Mouse (Mus musculus) liver, adult (tissue): ENCODE data around the gene Patj.

Experiments
- GATA4 ChIP-seq: IDR thresholded peaks from 2 replicates; pipeline ENCODE4 v1.6.1; 2014; ENCODE audit warnings: mild to moderate bottlenecking, low read length; ENCODE audit not compliant: insufficient replicate concordance

The Patj gene

GRCm38 (mm10) chr4:98520492-98520891, 124.9 kb downstream of the Patj start:
- no peak for TF ChIP-seq GATA4

- no peak for TF ChIP-seq GATA4
Measured at GRCm38 (mm10) chr4:98524525-98524924, 128.9 kb downstream of the Patj start.

GRCm38 (mm10) chr4:98535446-98535845, 139.9 kb downstream of the Patj start:
- no peak for TF ChIP-seq GATA4

- no peak for TF ChIP-seq GATA4
Measured at GRCm38 (mm10) chr4:98541591-98541990, 146.0 kb downstream of the Patj start.

- TF ChIP-seq GATA4: no peak
Measured at GRCm38 (mm10) chr4:98543001-98543400, 147.4 kb downstream of the Patj start.

GRCm38 (mm10) chr4:98545376-98545775, 149.8 kb downstream of the Patj start:
- no peak for TF ChIP-seq GATA4

GRCm38 (mm10) chr4:98546456-98547176, 151.0 kb downstream of the Patj start:
- no peak for TF ChIP-seq GATA4

GRCm38 (mm10) chr4:98549491-98549890, 153.9 kb downstream of the Patj start:
- TF ChIP-seq GATA4: no peak

GRCm38 (mm10) chr4:98550116-98550515, 154.5 kb downstream of the Patj start:
- no peak for TF ChIP-seq GATA4

- TF ChIP-seq GATA4: no peak
Measured at GRCm38 (mm10) chr4:98555666-98556065, 160.1 kb downstream of the Patj start.

- no peak for TF ChIP-seq GATA4
Measured at GRCm38 (mm10) chr4:98556449-98556848, 160.9 kb downstream of the Patj start.

GRCm38 (mm10) chr4:98557192-98557591, 161.6 kb downstream of the Patj start:
- no peak for TF ChIP-seq GATA4

GRCm38 (mm10) chr4:98560196-98560830, 164.7 kb downstream of the Patj start:
- TF ChIP-seq GATA4: no peak

GRCm38 (mm10) chr4:98563082-98563481, 167.5 kb downstream of the Patj start:
- TF ChIP-seq GATA4: no peak

GRCm38 (mm10) chr4:98563506-98564195, 168.1 kb downstream of the Patj start:
- no peak for TF ChIP-seq GATA4
